ENCODE assay signal across 9 mouse cellular contexts in the genomic region with DNA sequence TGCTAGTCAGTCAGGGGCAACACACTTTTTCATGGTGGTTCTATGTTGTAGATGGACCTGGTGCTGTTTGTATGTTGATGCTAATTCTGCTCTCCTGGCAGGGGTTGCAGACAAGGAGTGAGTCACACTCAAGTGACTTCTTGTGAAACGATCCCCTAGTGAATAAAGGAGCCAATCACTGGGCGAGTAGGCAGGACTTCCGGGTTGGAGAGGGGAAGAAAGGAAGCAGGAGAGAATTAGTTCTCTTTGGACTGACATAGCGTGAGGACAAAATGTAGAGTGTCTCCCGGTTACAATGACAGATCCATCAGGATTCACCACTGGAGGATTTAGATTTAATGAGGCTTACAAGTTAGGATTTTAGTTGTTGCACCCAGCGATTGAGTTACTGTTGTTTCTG. TPM values are rescaled to one million over a fixed set of nuclear protein-coding genes. Genes with fewer than 3 reads are reported as not detected.
DNase-seq lines count a peak whose midpoint lies in the region; ATAC-seq and TF ChIP-seq lines count a peak whose summit lies in the region.
"Had no signal": no experiment of that assay in that cellular context is flagged by ENCODE, and none has a peak within 500 bp of the region (broad histone marks: within the 10 kb centered on the region; RNA-seq: fewer than 3 reads in every experiment).

No protein-coding gene starts in this region.

- H3K4me2 ChIP-seq in liver, embryonic 12.5 days, result no peak overlapping the region
- H3K4me2 ChIP-seq in heart, embryonic 15.5 days, result no peak overlapping the region

- no peaks in the 10 kb centered on the region for H3K36me3 ChIP-seq in liver, adult 2 months (ENCODE audit: control insufficient read depth, insufficient read depth, low read length)
- peaks cover 5% of the 10 kb centered on the region for H3K36me3 ChIP-seq in liver, embryonic 12.5 days
- H3K36me3 ChIP-seq in heart, embryonic 15.5 days, result 0 out of 2 replicates have a peak, but pooled peaks cover 4% of the 10 kb centered on the region

- no peak overlapping the region for H3K27ac ChIP-seq in liver, adult 2 months (replicated peaks; ENCODE audit: insufficient read depth, low read depth, low read length)
- no peak overlapping the region for H3K27ac ChIP-seq in liver, embryonic 12.5 days
- H3K27ac ChIP-seq in bone marrow macrophage, adult 2 months (ENCODE audit: insufficient read depth, low read depth, low read length), result peak overlapping the region; percentile 97
- H3K27ac ChIP-seq in heart, embryonic 15.5 days, result peak overlapping the region; percentile 97; the same call in 1 of the 2 replicates
- H3K27ac ChIP-seq: layer of hippocampus, adult 2 months had no signal

- peak; percentile 29 for DNase-seq in liver, adult 2 months (ENCODE audit: extremely low read depth, low read depth, low spot score)
- no peak for DNase-seq in cerebellum, adult 11 months
- no peak for DNase-seq in layer of hippocampus, postnatal 25 days (ENCODE audit: extremely low spot score in 1 of 2, low spot score in 1 of 2)

- H3K4me1 ChIP-seq in liver, adult 2 months (ENCODE audit: control insufficient read depth, insufficient read depth, low read length), result peaks cover 31% of the 10 kb centered on the region
- peaks cover 66% of the 10 kb centered on the region for H3K4me1 ChIP-seq in liver, embryonic 12.5 days
- peaks cover 65% of the 10 kb centered on the region for H3K4me1 ChIP-seq in bone marrow macrophage, adult 2 months (ENCODE audit: control insufficient read depth, insufficient read depth, low read length)
- peaks cover 40% of the 10 kb centered on the region for H3K4me1 ChIP-seq in heart, embryonic 15.5 days (replicated peaks)

- no peaks in the 10 kb centered on the region for H3K9me3 ChIP-seq in liver, embryonic 12.5 days (replicated peaks)
- H3K9me3 ChIP-seq in heart, embryonic 15.5 days (replicated peaks), result no peaks in the 10 kb centered on the region

- no peaks in the 10 kb centered on the region for H3K27me3 ChIP-seq in liver, adult 2 months (ENCODE audit: control insufficient read depth, insufficient read depth, low read length)
- H3K27me3 ChIP-seq in liver, embryonic 12.5 days (replicated peaks), result no peaks in the 10 kb centered on the region
- H3K27me3 ChIP-seq in heart, embryonic 15.5 days, result no peaks in the 10 kb centered on the region

- no peak overlapping the region for H3K4me3 ChIP-seq in liver, adult 2 months (ENCODE audit: insufficient read depth, low read depth, low read length)
- H3K4me3 ChIP-seq in liver, embryonic 12.5 days, result no peak overlapping the region
- H3K4me3 ChIP-seq in bone marrow macrophage, adult 2 months (ENCODE audit: insufficient read depth, low read length), result peak overlapping the region; percentile 41
- H3K4me3 ChIP-seq in heart, embryonic 15.5 days, result no peak overlapping the region
- H3K4me3 ChIP-seq: layer of hippocampus, adult 2 months had no signal

- 0 out of 2 replicates have a peak, but pooled peaks cover 4% of the 10 kb centered on the region for H3K79me2 ChIP-seq in liver, adult 2 months (ENCODE audit: control insufficient read depth, insufficient read depth, low read length)

- no peak for TF ChIP-seq POLR2A in liver, adult 2 months (IDR thresholded peaks at IDR 0.05; ENCODE audit: extremely low read depth, insufficient read depth, low read length)
- TF ChIP-seq POLR2A in bone marrow macrophage, adult 2 months (IDR thresholded peaks at IDR 0.05; ENCODE audit: borderline replicate concordance, low read depth, low read length), result no peak

- H3K9ac ChIP-seq in liver, adult 2 months (ENCODE audit: low read depth, low read length), result no peak overlapping the region
- H3K9ac ChIP-seq in liver, embryonic 12.5 days, result no peak overlapping the region
- no peak overlapping the region for H3K9ac ChIP-seq in heart, embryonic 15.5 days

- ATAC-seq in liver, embryonic 12.5 days, result no peak
- ATAC-seq in heart, embryonic 15.5 days (replicated peaks; ENCODE audit: insufficient number of reproducible peaks, insufficient read depth, low FRiP score, low read depth), result no peak
- peak; percentile 58; the same call in 1 of the 2 replicates for ATAC-seq in monocyte, adult 5-6 weeks (replicated peaks; ENCODE audit: insufficient number of reproducible peaks, low FRiP score, low TSS enrichment, poor library complexity, severe bottlenecking)
- ATAC-seq in megakaryocyte-erythroid progenitor cell, adult 5-6 weeks (replicated peaks; ENCODE audit: low FRiP score, low TSS enrichment, poor library complexity, severe bottlenecking), result no peak

- 73% methylated on average over 6 of the region's 6 CpGs for WGBS in liver, adult 2 months
- WGBS in liver, embryonic 12.5 days (ENCODE audit: insufficient replicate concordance), result 62% methylated on average over 6 of the region's 6 CpGs
- WGBS in heart, embryonic 15.5 days, result 69% methylated on average over 6 of the region's 6 CpGs

- no peak for TF ChIP-seq CTCF in liver, adult 2 months (IDR thresholded peaks at IDR 0.05; ENCODE audit: low read depth, low read length)
- TF ChIP-seq CTCF in bone marrow macrophage, adult 2 months (IDR thresholded peaks at IDR 0.05; ENCODE audit: low read depth, low read length), result no peak

RNA-seq across cellular contexts. Expression of gene Haus8, which starts 37.7 kb away (rescaled TPM):
- total RNA-seq in liver, adult 2 months (2014; rRNA removed), result 4.0 and 5.8 TPM in 2 replicates
- 2.1 and 2.8 TPM in 2 replicates for polyA plus RNA-seq in liver, adult 2 months (2012; rRNA removed)
- polyA plus RNA-seq in liver, embryonic 12.5 days (2016; fragmentation: Nextera tagmentation; extraction: Ambion mirVana), result 60.1 and 62.8 TPM in 2 replicates
- 77.6 and 77.8 TPM in 2 replicates for polyA plus RNA-seq in bone marrow macrophage, adult 2 months (2012; ENCODE audit: insufficient read depth, insufficient read length, missing spikeins)
- 114 and 120 TPM in 2 replicates for polyA plus RNA-seq in heart, embryonic 15.5 days (2015; fragmentation: Nextera tagmentation; extraction: Ambion mirVana)
- 45.5 to 77.0 TPM (median 73.5 TPM) in 3 replicates for total RNA-seq in monocyte, adult 5-6 weeks (2017)
- 22.9 and 30.6 TPM in 2 replicates for total RNA-seq in megakaryocyte-erythroid progenitor cell, adult 5-6 weeks (2014; fragmentation: Nextera tagmentation)
- total RNA-seq in megakaryocyte-erythroid progenitor cell, adult 5-6 weeks (2017), result 44.1 and 47.5 TPM in 2 replicates
- 10 to 100 TPM; 13.2 TPM for total RNA-seq in layer of hippocampus, postnatal 25 days (2021)

RNA-seq across cellular contexts. Expression of gene Myo9b, which starts 37.9 kb away (rescaled TPM):
- 8.6 and 12.8 TPM in 2 replicates for total RNA-seq in liver, adult 2 months (2014; rRNA removed)
- polyA plus RNA-seq in liver, adult 2 months (2012; rRNA removed), result 6.6 and 7.6 TPM in 2 replicates
- polyA plus RNA-seq in liver, embryonic 12.5 days (2016; fragmentation: Nextera tagmentation; extraction: Ambion mirVana), result 13.5 and 13.8 TPM in 2 replicates
- polyA plus RNA-seq in bone marrow macrophage, adult 2 months (2012; ENCODE audit: insufficient read depth, insufficient read length, missing spikeins), result 94.0 and 107 TPM in 2 replicates
- polyA plus RNA-seq in heart, embryonic 15.5 days (2015; fragmentation: Nextera tagmentation; extraction: Ambion mirVana), result 13.6 and 20.2 TPM in 2 replicates
- 71.0 to 99.2 TPM (median 72.2 TPM) in 3 replicates for total RNA-seq in monocyte, adult 5-6 weeks (2017)
- total RNA-seq in megakaryocyte-erythroid progenitor cell, adult 5-6 weeks (2014; fragmentation: Nextera tagmentation), result 32.9 and 33.2 TPM in 2 replicates
- total RNA-seq in megakaryocyte-erythroid progenitor cell, adult 5-6 weeks (2017), result 17.6 and 20.4 TPM in 2 replicates
- total RNA-seq in layer of hippocampus, postnatal 25 days (2021), result 10 to 100 TPM; 26.8 to 35.6 TPM

RNA-seq across cellular contexts. Expression of gene Use1, which starts 56.2 kb away (rescaled TPM):
- 76.6 and 82.2 TPM in 2 replicates for total RNA-seq in liver, adult 2 months (2014; rRNA removed)
- 60.2 and 69.9 TPM in 2 replicates for polyA plus RNA-seq in liver, adult 2 months (2012; rRNA removed)
- 60.2 and 61.1 TPM in 2 replicates for polyA plus RNA-seq in liver, embryonic 12.5 days (2016; fragmentation: Nextera tagmentation; extraction: Ambion mirVana)
- polyA plus RNA-seq in bone marrow macrophage, adult 2 months (2012; ENCODE audit: insufficient read depth, insufficient read length, missing spikeins), result 131 and 149 TPM in 2 replicates
- 67.6 and 75.3 TPM in 2 replicates for polyA plus RNA-seq in heart, embryonic 15.5 days (2015; fragmentation: Nextera tagmentation; extraction: Ambion mirVana)
- 172 to 275 TPM (median 266 TPM) in 3 replicates for total RNA-seq in monocyte, adult 5-6 weeks (2017)
- 147 and 161 TPM in 2 replicates for total RNA-seq in megakaryocyte-erythroid progenitor cell, adult 5-6 weeks (2014; fragmentation: Nextera tagmentation)
- total RNA-seq in megakaryocyte-erythroid progenitor cell, adult 5-6 weeks (2017), result 129 and 139 TPM in 2 replicates
- 100 to 1,000 TPM; 113 TPM for total RNA-seq in layer of hippocampus, postnatal 25 days (2021)

Comparison
In these comparisons a context has a peak if more than half of its experiments do, and no peak if none do; other contexts are left out.
1. H3K27ac ChIP-seq: peak in bone marrow macrophage, adult 2 months (single experiment) and heart, embryonic 15.5 days (single experiment); none in liver, adult 2 months (single experiment) and liver, embryonic 12.5 days (single experiment).